Mouse (Mus musculus) cerebellum, adult 8-10 months (tissue): Measurements from ENCODE around the gene Tnfrsf11a.
"Not testable (repeated sequence)": the region's sequence is repeated elsewhere in the genome, so short reads cannot be mapped to it uniquely, and the experiment has no call there.

Experiments used
- DNase-seq: peaks from one replicate; pipeline ENCODE4 v3.0.0; 2022

Gene Tnfrsf11a

DNA sequence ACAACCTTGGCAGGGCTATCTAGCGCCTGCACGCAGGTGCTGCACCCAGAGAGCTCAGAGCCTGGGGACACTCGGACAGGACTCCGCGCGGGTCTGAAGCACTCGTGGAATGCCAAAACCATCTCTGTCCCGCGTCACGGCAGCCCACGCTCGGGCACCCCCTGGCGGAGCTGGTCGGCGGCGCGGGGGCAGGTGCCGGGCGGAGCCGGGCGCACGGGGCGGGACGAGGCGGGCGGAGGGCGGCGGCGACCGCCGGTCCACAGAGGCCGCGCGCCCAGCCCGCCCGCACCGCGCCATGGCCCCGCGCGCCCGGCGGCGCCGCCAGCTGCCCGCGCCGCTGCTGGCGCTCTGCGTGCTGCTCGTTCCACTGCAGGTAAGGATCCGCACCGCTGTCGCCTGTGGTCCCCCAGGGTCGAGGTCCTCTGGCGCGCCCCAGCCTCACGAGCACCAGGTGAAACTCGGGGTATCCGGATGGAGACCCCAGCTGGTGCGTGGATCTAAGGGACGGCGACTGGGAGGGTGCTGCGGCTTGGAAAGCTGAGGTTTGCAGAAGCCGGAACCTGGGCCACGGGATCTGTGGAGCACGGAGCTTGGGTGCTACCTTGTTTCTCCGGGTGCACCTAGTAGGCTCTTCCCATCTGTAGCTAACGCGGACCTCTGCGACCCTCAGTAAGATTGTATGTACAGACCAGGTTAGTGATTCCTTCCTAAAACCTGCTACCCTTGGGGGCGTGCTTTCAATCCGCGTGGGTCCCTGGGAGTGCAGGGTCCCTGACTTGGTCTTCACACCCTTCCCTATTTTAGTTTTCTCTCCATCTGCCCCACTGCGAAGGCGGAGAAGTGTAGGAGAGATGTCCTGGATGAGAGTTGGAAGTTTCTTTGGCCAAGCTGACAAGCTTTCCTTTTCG, at the start of gene Tnfrsf11a:
TSS of gene Tnfrsf11a (plus strand) at position 262 of the 908 bp plus-strand sequence.
- peak; percentile 67 for DNase-seq

DNA sequence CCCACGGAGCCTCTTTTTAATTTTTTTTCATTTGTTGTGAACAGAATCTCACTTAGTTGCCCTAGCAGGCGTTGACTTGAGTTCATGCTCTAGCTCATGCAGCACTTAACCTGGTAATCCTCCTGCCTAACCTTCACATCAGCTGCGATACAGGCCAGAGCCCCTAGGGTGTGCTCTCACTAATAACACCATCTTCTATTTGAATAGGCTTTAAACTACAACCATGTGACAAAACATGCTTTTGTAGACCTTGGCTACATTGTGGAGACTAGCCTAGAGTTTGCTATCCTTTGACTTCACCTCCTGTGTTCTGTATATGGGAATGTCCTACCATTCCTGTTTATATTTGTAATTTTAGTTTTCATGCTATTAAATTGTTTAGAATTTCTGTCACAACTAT, 45.2 kb upstream of the Tnfrsf11a start:
- DNase-seq = no peak

DNA sequence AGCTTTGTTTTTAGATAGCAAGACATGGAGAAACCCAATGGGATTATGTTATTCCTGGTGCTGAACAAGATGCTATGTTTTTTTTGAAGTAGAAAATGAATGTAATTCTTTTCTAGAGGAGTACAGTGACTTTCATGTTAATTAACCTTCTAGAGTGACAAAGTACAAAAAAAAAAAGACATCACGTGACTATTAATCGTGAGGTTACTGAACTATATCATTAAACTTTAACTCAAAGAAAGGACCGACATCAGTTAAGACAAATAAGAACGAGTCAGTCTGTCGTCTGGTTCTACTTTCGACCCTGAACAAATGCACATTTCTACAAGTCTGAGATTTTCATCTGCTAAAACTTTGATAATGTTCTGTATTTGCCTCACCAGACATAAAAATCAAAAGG, 42.2 kb upstream of the Tnfrsf11a start:
- no peak for DNase-seq

DNA sequence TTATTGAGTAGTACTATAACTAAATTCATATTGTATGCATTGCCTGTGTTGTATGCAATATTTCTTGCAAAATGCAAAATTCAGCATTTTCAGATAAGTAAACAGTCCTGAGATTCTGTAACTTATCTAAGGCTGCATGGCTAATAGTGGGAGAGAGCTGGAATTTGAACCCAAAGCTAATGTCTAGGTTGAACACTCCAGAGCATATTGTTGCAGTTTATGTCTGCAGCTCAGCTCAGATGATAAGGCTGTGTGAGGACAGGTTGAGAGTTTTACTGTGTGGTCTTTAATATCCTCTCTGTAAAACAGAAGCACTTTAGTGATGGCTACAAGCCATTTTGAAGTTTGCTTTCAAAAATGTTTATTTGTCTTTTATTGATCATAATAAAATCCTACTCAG, 41.0 kb upstream of the Tnfrsf11a start:
- no peak for DNase-seq

DNA sequence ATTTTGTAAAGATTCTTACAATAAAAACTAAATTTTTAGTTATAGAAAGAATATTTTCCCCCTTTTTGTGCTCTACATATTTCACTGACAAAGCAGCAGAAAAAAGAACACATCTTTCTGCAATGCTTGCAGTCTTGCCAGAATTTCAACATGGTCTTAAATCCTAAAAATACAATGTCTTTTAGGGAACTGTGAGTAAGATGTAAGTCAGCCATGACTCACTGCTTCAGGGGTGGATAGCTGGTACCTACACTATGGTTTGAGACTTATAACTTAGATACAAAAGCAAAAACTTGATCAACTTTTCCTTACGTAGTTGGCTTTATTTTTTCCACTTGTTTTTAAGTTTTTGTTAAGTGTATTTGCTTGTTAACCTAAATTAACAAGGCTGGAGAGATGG, 38.0 kb upstream of the Tnfrsf11a start:
- DNase-seq = no peak

DNA sequence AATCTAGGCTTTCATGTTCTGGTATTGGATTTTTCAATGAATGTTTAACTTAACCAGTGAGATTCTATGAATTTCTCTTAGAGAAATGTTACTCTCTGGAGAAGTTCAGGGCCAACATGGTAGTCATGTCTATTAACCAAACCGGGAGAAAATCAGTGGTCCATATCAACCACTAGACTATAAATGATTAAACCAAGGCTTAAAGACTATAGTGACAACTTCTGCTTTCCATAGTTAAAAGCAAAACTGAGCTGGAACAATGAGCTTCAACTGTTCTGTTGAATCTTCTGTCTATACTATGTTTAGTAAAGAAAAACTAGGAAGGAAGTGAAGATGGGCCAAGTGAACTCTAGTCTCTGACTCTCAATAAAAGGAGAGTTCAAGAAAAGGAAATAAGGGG, 34.1 kb upstream of the Tnfrsf11a start:
- no peak for DNase-seq

DNA sequence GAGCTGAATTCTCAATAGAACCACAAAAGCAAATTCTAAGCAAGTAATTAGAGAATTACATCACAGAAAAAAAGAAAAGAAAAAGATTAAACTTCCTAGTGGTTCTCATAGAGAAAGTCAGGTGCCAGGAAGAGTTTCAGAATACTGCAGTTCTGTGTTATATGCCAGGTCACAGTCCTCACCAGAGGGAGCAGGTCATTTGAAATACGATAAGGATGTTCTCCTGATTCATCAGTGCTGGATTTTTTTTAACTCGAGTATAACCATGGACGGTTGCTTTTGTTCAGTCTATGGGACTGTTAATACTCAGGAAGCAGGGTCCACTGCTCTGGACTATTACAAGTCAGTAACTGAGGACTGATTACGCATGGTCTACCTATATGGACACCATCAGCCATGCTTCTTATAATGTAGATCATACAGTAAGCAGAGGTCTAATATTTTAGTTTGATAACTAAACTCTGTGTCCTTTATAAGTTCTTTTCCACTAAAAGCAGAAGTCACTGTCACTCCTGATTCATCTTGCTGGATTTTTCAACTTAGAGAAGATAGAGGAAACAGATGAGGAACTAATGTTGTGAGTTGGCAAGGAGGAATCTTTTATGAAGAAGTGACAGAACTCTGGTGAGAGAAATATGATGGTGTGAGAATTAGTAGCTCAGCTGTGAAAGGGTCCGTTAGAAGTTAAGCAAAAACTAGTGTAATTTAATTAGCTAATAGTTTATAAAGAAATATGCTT, 33.5 kb upstream of the Tnfrsf11a start:
- no peak for DNase-seq

DNA sequence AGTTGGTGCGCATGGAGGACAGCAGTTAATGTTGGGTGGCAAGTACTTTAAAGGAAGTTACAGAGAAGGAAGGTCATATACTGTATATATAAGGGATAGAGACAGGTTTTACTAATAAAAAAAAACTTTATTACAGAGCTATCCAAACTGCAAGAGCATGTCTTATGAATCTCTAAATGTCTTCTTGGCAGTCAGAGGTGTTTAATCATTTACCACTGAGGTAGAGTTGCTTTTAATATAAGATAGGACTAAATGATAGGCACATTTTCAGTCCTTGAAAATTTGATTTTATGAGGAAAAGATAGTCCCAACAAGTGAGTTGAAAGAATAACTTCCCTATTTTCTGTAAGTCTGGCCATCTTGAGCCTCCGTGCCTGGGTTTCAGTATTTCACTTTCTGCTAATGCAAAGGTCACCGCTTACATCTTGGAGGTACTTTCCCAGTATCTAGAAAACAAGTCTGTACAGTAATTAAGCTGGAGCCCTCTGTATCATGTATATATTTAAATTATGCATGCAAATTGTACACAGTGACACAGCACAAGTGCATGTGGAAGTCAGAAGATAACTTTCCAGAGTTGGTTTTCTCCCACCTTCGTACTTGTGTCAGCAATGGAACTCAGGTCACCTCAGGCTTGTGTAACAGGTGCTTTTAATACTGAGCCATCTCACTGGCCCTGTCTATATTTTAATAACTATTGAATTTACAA, 32.3 kb upstream of the Tnfrsf11a start:
- no peak for DNase-seq

DNA sequence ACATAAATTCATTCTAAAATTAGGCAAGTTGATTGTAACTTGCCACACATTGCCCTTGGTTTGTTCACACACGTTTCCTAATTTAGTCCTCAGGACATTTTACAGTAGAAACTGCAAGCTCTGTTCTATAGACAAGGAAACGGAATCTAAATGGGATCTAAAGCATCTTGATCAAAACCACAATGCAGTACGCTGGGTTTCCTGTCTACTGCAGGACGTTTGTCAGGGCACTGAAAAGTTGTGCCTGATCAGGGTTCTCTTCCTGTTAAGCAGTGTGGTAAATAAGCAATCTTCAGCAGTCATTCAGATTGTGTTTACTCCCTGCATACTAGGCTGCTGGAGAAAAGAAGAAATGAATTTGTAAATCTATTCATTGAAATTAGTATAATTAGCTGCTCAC, 28.3 kb upstream of the Tnfrsf11a start:
- DNase-seq = no peak

DNA sequence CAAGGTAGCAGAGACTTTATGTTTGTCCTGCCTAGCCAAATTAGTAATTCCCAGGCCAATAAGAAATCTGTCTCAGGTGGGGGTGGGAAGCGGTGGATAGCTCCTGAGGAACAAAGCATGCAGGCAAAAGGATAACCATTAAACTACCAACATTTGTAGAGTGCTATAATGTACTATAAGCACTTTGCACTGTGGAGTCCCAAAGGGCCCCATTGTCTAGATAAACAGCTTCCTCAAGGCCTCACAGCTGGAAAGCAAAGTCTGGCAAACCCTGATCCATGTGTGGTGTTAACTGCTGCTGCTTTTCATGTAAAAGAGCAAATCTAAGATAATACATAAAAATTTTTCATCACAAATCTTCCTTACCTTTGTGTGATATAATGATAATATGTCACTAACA, 27.6 kb upstream of the Tnfrsf11a start:
- no peak for DNase-seq

DNA sequence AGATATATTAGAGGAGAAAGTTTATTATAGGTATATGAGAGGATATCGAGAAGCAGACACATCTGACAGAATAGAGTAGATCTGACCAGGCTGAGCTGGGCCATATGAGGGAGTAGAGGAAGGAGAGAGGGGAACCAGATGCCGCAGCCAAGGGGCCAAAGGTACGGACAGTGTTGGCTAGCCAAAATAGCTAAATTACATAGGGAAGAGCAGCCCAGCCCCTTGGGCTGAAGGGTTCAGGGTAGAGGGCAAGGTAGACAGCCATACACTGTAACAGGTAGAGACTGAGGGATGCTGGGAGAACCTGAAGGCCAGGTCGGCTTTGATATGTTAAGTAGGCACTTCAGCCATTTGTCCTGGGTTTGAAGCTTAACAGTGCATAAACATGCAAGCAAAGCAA, 21.7 kb upstream of the Tnfrsf11a start:
- DNase-seq = no peak

DNA sequence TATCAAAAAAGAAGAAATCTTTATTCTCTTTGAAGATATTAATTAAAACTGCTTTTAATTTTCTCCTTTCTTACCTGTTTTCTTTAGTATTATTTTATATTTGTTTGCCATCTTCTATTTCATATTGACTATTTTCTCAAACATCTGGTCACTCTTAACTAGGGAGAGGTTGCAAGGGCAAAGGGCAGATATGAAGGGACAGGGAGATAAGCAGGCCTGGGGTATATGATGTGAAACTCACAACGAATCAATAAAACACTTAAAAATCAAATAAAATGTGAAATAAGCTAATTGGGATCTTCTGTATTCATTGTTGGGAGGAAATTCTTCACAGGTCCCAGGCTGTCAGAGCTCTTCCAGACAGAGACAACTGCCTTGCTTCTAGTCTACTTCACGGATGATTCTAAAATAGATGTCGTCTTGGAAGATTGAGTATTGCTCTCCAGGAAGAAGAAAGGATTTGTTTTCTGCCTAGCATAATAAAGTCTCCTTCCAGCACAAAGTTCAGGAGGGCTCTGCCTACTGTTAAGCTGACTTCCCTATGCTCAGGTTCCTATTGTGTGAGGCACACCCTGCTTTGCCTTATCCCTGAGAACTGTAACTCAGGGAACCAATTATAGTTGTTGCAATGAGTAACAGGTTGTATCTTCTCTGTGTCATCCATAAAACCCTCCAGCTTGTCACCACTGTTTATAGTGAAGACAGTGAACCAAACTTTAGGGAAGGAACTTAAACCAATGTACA, 20.9 kb upstream of the Tnfrsf11a start:
- DNase-seq = no peak

DNA sequence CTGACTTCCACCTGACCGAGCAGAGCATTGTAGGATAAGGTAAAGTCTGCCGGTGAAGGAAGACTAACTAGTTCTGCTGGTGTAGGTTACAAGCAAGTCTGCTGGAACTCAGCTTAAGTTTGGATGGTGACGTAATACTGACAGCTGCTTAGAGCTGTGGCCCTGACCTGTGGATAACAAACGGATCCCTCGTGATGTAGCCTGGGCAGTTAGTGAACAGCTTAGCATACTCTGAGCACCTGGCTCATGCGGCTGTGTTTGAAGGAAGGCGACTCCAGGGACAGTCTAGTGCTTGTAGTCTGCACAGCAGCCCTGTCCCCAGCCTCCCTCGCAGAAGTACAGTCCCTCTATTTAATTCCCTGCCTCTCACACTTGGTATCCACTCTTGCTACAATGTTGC, 14.9 kb upstream of the Tnfrsf11a start:
- DNase-seq = no peak

DNA sequence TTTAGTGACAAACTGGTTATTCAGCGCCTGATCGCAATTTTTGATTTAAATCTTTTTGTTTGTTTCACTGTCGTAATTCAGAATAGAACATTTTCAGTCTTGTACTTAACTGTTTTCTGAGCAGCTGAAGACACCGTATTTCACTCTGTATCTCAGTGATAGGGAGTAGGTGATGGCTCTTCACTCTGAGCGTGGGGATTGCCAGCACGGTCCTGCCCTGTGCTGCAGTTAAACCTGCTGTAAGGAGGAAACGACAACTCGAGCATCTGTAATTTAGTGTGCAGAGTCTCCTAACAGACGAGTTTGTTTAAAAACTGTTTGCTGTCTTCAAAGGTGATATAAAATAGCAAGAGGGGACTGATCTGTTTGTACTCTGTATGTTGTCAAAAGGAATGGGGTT, 14.4 kb upstream of the Tnfrsf11a start:
- not testable (repeated sequence) for DNase-seq

DNA sequence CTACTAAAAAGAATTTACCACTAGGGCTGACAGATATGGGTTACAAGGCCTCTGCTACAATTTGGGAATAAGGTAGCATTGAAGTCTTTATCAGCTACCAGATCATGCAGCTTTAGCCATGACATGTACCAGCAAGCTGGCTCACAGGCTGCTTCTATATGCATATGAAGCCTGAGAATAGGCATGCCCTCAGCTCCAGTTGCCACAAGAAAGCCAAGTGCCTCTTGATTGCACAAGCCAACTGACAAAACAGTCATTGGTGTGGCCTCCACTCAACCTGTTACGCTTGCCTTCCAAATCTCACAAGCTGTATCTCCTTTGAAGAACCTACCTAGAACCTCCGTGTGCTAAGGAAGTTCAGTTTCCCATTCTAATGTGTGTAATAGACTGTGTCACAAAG, 12.1 kb upstream of the Tnfrsf11a start:
- no peak for DNase-seq

DNA sequence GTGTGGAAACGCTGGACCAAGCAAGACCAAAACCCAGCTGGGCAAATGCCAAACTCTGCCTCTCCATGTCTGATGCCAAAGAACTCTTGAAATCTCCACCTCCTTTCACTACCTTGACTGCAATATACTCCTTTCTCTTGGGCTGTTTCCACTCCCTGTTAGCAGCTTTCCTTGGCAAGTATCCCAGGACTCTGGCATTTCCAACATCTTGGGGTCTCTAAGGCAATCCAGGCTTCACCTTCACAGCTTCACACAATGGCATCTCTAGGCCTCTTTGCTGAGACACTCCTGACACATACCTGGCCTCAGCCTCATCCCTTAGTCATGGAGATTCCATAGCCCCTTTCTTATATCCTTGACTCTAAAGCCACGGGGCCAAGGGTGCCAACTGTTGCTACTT, 9.8 kb upstream of the Tnfrsf11a start:
- no peak for DNase-seq

DNA sequence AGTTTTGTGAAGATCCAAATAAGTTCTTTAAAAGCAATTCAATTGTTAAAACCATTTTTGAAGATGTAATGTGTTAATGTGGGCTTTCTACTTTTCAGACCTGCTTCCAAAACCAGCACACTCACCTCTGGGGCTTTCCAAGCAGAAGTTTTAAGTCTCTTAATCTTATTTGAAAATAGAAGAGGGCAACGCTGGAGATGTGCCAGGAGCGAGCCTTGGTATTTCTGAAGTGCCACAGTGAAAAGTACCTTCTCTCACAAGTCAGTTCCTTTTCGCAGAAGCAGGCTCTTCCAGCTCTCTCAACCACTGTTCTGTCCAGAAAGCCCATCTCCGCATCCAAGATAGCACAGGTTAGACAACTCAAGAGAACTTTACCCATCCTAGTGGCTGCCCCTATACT, 4.1 kb upstream of the Tnfrsf11a start:
- no peak for DNase-seq

DNA sequence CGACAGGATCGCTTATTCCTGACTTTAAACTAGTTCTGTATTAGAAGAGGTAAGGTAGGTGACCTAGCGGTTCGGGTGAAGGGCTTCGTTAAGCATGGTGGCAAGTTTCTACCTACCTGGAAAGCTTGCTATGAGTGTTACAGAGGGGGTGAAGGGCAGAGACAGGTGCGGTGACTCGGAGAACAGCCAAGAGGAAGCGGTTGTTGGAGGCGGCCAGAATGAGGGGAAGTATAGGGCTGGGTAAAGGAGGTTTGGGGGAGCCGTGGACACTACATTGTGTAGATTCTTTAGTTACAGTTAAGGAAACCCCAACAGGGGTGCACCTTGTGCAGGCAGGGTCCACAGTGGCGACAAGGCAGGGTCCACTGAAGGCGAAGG, 450 bp upstream of the Tnfrsf11a start:
- no peak for DNase-seq

DNA sequence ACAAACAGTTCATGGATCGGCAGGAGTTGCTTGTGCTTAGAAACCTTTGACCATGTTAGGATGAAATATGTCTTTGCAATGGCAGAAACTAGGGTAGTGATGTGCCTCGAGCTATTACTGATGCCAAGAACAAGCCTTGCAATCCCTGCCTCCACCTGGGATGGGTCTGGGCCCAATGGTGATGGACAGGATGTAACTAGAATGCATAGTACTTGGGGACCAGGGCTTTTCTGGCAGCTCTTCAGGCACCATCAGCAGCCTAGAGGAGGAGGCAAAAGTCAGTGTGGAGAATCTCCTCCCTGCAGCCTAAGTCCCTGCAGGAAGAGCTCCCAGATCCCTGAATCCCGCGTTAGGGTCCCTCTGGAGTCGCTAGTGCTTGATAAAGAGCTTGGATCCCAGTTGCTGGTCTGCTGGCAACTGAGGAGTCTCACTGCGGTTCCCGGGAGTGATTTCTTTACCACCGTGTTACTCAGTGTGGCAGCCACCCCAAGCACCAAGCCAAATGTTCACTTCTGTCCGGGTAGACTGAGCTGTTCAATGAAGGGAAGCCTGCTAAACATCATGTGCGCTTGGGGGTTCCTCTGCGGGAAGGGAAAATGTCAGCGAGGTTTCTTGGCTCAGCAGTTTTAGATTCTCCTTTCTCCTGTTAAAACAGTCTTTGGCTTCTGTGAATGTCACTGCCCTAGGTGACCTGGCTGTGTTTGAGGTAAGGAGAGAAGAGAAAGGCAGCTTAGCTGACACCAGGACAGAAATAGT, 1.1 kb downstream of the Tnfrsf11a start:
- peak; percentile 13 for DNase-seq

DNA sequence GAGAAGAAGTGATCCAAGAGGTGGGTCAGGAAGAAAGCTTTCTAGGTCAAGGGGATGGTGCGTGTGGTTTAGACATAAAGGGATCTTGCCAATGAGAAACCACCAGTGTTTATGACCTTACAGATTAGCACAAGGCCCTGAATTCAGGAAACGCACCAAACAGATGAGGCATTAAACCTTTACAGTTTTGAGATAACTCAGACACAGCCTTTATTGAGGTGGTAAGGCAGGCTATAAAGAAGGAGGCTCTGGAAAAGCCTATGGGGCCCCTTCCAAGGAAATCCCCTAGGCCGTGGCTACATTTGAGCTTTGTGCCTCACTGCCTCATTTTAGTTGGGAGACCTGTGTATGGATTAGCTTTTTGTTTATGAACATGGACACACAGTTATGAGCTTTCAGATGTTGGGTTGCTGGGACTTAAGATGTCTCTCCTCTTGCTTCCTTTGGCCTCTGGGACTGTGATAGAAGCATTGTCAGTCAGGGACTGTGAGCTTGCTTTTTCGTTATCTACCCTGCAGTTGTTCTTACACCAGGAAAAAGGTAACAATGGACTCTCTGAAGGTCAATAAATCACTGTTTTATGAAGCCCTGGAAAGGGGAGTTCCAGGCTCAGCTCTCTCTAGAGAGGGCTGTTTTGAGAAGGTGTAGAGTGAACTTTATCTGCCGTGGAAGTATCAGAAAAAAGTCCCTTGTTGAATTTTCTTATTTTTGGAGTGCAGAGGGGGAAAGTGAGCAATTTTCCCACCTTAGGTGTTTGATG, 3.9 kb downstream of the Tnfrsf11a start:
- DNase-seq = no peak

DNA sequence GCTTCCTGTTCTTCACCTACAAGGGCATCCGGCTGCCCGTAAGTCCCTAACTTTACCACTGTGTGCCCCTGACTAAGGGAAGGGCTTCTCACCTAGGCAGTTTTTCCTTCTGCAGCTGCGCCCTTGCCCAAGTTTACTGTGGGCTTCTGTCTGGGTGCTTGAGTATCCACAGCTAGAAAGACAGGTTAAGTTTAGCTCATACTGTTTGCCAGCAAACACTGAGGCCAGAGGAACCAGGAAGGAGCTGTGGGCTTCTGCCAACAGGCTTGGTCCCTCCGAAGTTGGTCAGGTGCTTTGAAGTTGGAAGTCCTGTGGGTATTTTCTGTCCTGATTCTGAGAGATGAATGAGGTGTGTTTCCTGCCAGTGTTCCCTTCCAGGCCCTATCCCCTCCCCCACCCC, 4.6 kb downstream of the Tnfrsf11a start:
- no peak for DNase-seq
